Mouse (Mus musculus) MEL (cell line): ENCODE results near the gene 6030408B16Rik. TPM values are rescaled to one million over a fixed set of nuclear protein-coding genes. Genes with fewer than 3 reads are reported as not detected.
A peak's percentile ranks its signal among the peaks of the same experiment; 100 is the strongest.

ENCODE experiments used
- DNase-seq: peaks from one replicate; pipeline ENCODE4 v3.0.0; 2011; ENCODE audit warnings: low read depth, low spot score
- H3K27ac ChIP-seq: 2 replicates; pipeline ENCODE4 v1.5.1; 2012; ENCODE audit warnings: low read depth, mild to moderate bottlenecking, control low read depth, low read length, moderate library complexity; ENCODE audit not compliant: control insufficient read depth
- H3K27me3 ChIP-seq, 2 experiments: fragments of 150-350 bp in 1 of 2; sonication (generic) in 1 of 2; 2 replicates each; pipeline ENCODE4 v1.6.1; 2012; ENCODE audit warnings: low read length in 2 of 2, mild to moderate bottlenecking in 2 of 2, improper control_type of control experiment in 1 of 2, moderate library complexity in 1 of 2; ENCODE audit not compliant: insufficient read depth in 2 of 2, control insufficient read depth in 1 of 2
- H3K36me3 ChIP-seq, 2 experiments: 2 replicates each; pipeline ENCODE4 v1.6.1; 2012 to 2014; ENCODE audit warnings: low read length in 2 of 2, improper control_type of control experiment in 1 of 2, inconsistent platforms in 1 of 2, mild to moderate bottlenecking in 1 of 2; ENCODE audit not compliant: insufficient read depth in 2 of 2, control insufficient read depth in 1 of 2
- H3K4me1 ChIP-seq, 2 experiments: fragments of 150-350 bp in 1 of 2; sonication (generic) in 1 of 2; 2 replicates each; pipeline ENCODE4 v1.6.1; 2012; ENCODE audit warnings: low read length in 2 of 2, improper control_type of control experiment in 1 of 2, mild to moderate bottlenecking in 1 of 2; ENCODE audit not compliant: insufficient read depth in 2 of 2, control insufficient read depth in 1 of 2
- H3K4me3 ChIP-seq, 2 experiments: fragments of 150-350 bp in 1 of 2; sonication (generic) in 1 of 2; 2 replicates each; pipeline ENCODE4 v1.5.1; 2012; ENCODE audit warnings: low read depth in 2 of 2, low read length in 2 of 2, mild to moderate bottlenecking in 2 of 2, moderate library complexity in 2 of 2, control low read depth in 1 of 2, improper control_type of control experiment in 1 of 2; ENCODE audit not compliant: control insufficient read depth in 1 of 2, insufficient read depth in 1 of 2
- H3K79me2 ChIP-seq: 2 replicates; pipeline ENCODE4 v1.6.1; 2012; ENCODE audit warnings: mild to moderate bottlenecking, low read length, moderate library complexity; ENCODE audit not compliant: control insufficient read depth, poor library complexity, insufficient read depth
- H3K9ac ChIP-seq: 2 replicates; pipeline ENCODE4 v1.6.1; 2012; ENCODE audit warnings: low read depth, mild to moderate bottlenecking, control low read depth, low read length, moderate library complexity; ENCODE audit not compliant: control insufficient read depth, poor library complexity, severe bottlenecking
- H3K9me3 ChIP-seq: fragments of 150-350 bp; sonication (generic); replicated peaks from 2 replicates; pipeline ENCODE4 v1.6.1; 2012; ENCODE audit warnings: mild to moderate bottlenecking, low read length, improper control_type of control experiment, moderate library complexity; ENCODE audit not compliant: insufficient read depth
- BHLHE40 ChIP-seq: IDR thresholded peaks from 2 replicates; pipeline ENCODE4 v1.6.1; 2012; ENCODE audit warnings: low read depth, mild to moderate bottlenecking, inconsistent platforms, low read length, improper control_type of control experiment, borderline replicate concordance
- CHD2 ChIP-seq: IDR thresholded peaks from 2 replicates; pipeline ENCODE4 v1.6.1; 2011; ENCODE audit warnings: low read length, improper control_type of control experiment
- CTCF ChIP-seq, 3 experiments: IDR thresholded peaks in 2 of 3; conservative IDR thresholded peaks in 1 of 3; 2 replicates each; pipeline ENCODE4 v1.5.1; 2011 to 2012; ENCODE audit warnings: low read length in 3 of 3, low read depth in 2 of 3, mild to moderate bottlenecking in 2 of 3, improper control_type of control experiment in 1 of 3, inconsistent platforms in 1 of 3, mixed read lengths in 1 of 3, moderate library complexity in 1 of 3; ENCODE audit not compliant: control insufficient read depth in 1 of 3, insufficient read depth in 1 of 3, poor library complexity in 1 of 3, severe bottlenecking in 1 of 3
- ELF1 ChIP-seq: IDR thresholded peaks from 2 replicates; pipeline ENCODE4 v1.6.1; 2014; ENCODE audit warnings: low read depth, mild to moderate bottlenecking, inconsistent platforms, low read length, improper control_type of control experiment, moderate library complexity
- EP300 ChIP-seq, 2 experiments: IDR thresholded peaks; 2 replicates each; pipeline ENCODE4 v1.6.1; 2011; ENCODE audit warnings: improper control_type of control experiment in 2 of 2, low read length in 2 of 2, low read depth in 1 of 2, mild to moderate bottlenecking in 1 of 2
- GABPA ChIP-seq: IDR thresholded peaks from 2 replicates; pipeline ENCODE4 v1.6.1; 2012; ENCODE audit warnings: low read depth, mild to moderate bottlenecking, inconsistent platforms, low read length, improper control_type of control experiment, moderate library complexity
- KAT2A ChIP-seq: conservative IDR thresholded peaks from 2 replicates; pipeline ENCODE4 v1.6.1; 2012; ENCODE audit warnings: low read depth, low read length, improper control_type of control experiment, inconsistent platforms
- MAFK ChIP-seq: IDR thresholded peaks from 2 replicates; pipeline ENCODE4 v1.6.1; 2011; ENCODE audit warnings: low read depth, mild to moderate bottlenecking, low read length, improper control_type of control experiment, borderline replicate concordance
- MAX ChIP-seq: IDR thresholded peaks from 2 replicates; pipeline ENCODE4 v1.6.1; 2011; ENCODE audit warnings: low read length, improper control_type of control experiment
- MAZ ChIP-seq: IDR thresholded peaks from 2 replicates; pipeline ENCODE4 v1.6.1; 2012; ENCODE audit warnings: low read depth, mild to moderate bottlenecking, inconsistent platforms, low read length, improper control_type of control experiment
- MEF2A ChIP-seq: IDR thresholded peaks from 2 replicates; pipeline ENCODE4 v1.6.1; 2014; ENCODE audit warnings: low read depth, mild to moderate bottlenecking, inconsistent platforms, low read length, improper control_type of control experiment; ENCODE audit not compliant: poor library complexity, insufficient replicate concordance, severe bottlenecking; ENCODE audit errors: extremely low read depth
- MYB ChIP-seq: IDR thresholded peaks from 2 replicates; pipeline ENCODE4 v1.6.1; 2011; ENCODE audit warnings: mild to moderate bottlenecking, low read depth, low read length, improper control_type of control experiment
- POLR2AphosphoS2 ChIP-seq: IDR thresholded peaks from 2 replicates; pipeline ENCODE4 v1.6.1; 2011; ENCODE audit warnings: low read length, improper control_type of control experiment
- POLR2AphosphoS5 ChIP-seq: IDR thresholded peaks from 2 replicates; pipeline ENCODE4 v1.6.1; 2012; ENCODE audit warnings: low read depth, borderline replicate concordance, mild to moderate bottlenecking, inconsistent platforms, low read length, moderate library complexity, mixed read lengths
- RAD21 ChIP-seq: IDR thresholded peaks from 2 replicates; pipeline ENCODE4 v1.6.1; 2011; ENCODE audit warnings: mild to moderate bottlenecking, low read depth, low read length, improper control_type of control experiment
- RCOR1 ChIP-seq: IDR thresholded peaks from 2 replicates; pipeline ENCODE4 v1.6.1; 2012; ENCODE audit warnings: low read depth, mild to moderate bottlenecking, inconsistent platforms, low read length, improper control_type of control experiment
- SIN3A ChIP-seq: IDR thresholded peaks from 2 replicates; pipeline ENCODE4 v1.6.1; 2012; ENCODE audit warnings: low read length, improper control_type of control experiment, inconsistent platforms
- SMC3 ChIP-seq: IDR thresholded peaks from 2 replicates; pipeline ENCODE4 v1.6.1; 2011; ENCODE audit warnings: low read depth, low read length, improper control_type of control experiment
- TCF12 ChIP-seq: IDR thresholded peaks from 2 replicates; pipeline ENCODE4 v1.6.1; 2014; ENCODE audit warnings: low read depth, mild to moderate bottlenecking, inconsistent platforms, low read length, improper control_type of control experiment, moderate library complexity
- UBTF ChIP-seq: IDR thresholded peaks from 2 replicates; pipeline ENCODE4 v1.6.1; 2012; ENCODE audit warnings: low read depth, mild to moderate bottlenecking, inconsistent platforms, low read length, improper control_type of control experiment, moderate library complexity, borderline replicate concordance; ENCODE audit not compliant: insufficient read depth
- ZKSCAN1 ChIP-seq: IDR thresholded peaks from 2 replicates; pipeline ENCODE4 v1.6.1; 2012; ENCODE audit warnings: low read depth, mild to moderate bottlenecking, inconsistent platforms, low read length, improper control_type of control experiment, moderate library complexity
- ZNF384 ChIP-seq: IDR thresholded peaks from 2 replicates; pipeline ENCODE4 v1.6.1; 2012; ENCODE audit warnings: low read depth, mild to moderate bottlenecking, inconsistent platforms, low read length, improper control_type of control experiment
- polyA plus RNA-seq, 2 experiments: library from polyadenylated mRNA; stranded (reverse) in 1 of 2; unstranded in 1 of 2; fragments of >175 nt in 1 of 2; fragments of >200 nt in 1 of 2; gene quantifications; 2 replicates each; pipeline versions ENCODE4 v1.2.1 to v1.2.4; 2012; ENCODE audit warnings: low replicate concordance in 2 of 2, low read depth in 1 of 2; ENCODE audit not compliant: insufficient read length in 2 of 2, insufficient read depth in 1 of 2, missing spikeins in 1 of 2
- total RNA-seq: library from RNA; depleted of rRNA; stranded (reverse); fragments of 300-350 nt; gene quantifications from 2 replicates; pipeline ENCODE4 v1.2.3, GENCODE M21; 2012

The 6030408B16Rik gene
- total and polyA plus RNA-seq, 3 experiments = 0.12 to 0.18 TPM; not detected in 1

DNA sequence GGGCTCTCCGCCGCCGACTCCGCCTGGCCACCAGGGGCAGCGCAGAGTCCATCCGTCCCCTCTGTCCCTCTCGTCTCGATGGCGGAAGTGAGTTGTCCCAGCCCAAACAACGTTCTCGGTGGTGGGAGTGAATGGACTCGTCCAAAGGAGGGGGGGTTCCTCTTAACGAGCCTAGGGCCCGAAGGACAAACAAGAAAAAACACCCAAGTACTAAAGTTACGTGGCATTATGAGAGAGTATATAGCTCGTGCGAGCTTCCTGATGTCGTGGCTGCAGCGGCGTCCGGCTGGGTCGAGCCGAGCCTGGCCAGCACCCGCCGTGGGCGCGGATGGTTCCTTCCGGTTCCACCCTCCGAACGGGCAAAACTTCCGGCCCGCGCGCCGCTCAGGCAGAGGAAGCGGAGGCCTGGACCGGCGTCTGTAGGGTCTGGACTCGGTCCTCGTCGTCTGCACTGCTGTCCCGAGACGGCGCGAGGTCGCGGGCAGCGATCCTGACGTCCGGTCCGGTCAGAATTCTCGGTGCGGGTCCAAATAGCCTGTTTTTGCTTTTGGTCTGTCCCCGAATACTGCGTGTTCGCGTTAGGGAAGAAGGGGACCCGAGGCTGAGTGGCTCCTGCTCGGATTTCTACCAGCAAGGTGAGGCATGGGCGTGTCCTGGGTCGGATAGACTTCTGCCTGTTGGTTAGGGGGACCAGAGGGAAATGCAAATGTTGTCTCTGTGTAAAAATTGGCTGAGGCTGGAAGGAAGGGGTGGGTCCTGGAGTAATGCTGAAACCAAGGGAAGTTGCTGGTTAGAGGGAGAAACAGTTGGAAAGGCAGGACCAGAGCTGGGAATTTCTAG, 8.9 kb upstream of the 6030408B16Rik start, which contains the start of gene Atg101 (continued):
- peak; percentile 88 for TF ChIP-seq ELF1
- no peak for TF ChIP-seq POLR2AphosphoS5
- no peak for TF ChIP-seq CHD2
- TF ChIP-seq EP300 (IDR thresholded peaks at IDR 0.05; ENCODE audit: low read depth in 1 of 2, low read length in 2 of 2) = peak in 1 of 2 experiments; percentile 65; a peak in 2 of 4 replicates
- TF ChIP-seq ZKSCAN1 = no peak
- no peak for TF ChIP-seq MAFK
- peak; percentile 85 to 99 (median 99) for TF ChIP-seq CTCF (IDR thresholded peaks at IDR 0.05 in 2 of 3, conservative IDR thresholded peaks at IDR 0.05 in 1 of 3; ENCODE audit: control insufficient read depth in 1 of 3, insufficient read depth in 1 of 3, low read depth in 2 of 3, low read length in 3 of 3, poor library complexity in 1 of 3, severe bottlenecking in 1 of 3)
- TF ChIP-seq GABPA = peak; percentile 96; the same call in 1 of the 2 replicates
- TF ChIP-seq KAT2A = peak; percentile 90

DNA sequence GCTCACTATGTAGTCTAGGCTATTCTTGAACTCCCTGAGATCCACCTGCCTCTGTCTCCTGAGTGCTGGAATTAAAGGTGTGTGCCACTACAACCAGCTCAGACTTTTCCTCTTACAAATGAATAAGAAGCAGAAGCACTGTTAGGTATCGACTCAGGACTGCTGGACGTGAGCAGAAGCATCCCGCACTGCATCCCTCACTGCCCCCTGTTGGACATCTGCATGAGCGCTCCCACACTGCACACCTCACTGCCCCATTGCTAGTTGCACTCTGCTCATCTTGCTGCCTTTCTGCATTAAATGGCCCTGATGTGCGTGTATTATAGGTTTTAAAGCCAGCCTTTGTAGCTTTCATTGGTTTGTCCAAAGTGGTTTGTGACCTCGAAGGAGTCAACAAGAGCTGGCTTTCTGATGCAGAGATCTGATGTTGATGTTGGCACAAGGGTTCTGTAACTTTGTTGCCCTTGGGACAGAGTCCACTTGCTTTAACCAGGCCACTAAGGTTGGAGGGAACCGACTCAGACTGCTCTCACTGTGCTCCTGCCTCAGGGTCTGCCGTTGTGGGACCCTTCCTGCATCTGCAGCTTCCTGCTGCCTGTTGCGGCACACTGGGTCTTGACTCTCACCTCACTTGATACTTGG, 6.8 kb upstream of the 6030408B16Rik start:
- peak; percentile 41 for DNase-seq
- peaks cover 0 to 14% of the 10 kb centered on the region in 2 experiments for H3K36me3 ChIP-seq
- peaks cover 3 to 20% of the 10 kb centered on the region in 2 experiments; a peak in 3 of 4 replicates for H3K4me1 ChIP-seq
- H3K4me3 ChIP-seq = no peak overlapping the region
- H3K27ac ChIP-seq = no peak overlapping the region
- no peak overlapping the region for H3K9ac ChIP-seq
- H3K79me2 ChIP-seq = peaks cover 13% of the 10 kb centered on the region
- H3K27me3 ChIP-seq = no peaks in the 10 kb centered on the region
- H3K9me3 ChIP-seq = no peaks in the 10 kb centered on the region
- TF ChIP-seq EP300 (IDR thresholded peaks at IDR 0.05; ENCODE audit: low read depth in 1 of 2, low read length in 2 of 2) = no peak
- no peak for TF ChIP-seq UBTF
- no peak for TF ChIP-seq MAZ
- no peak for TF ChIP-seq BHLHE40
- no peak for TF ChIP-seq TCF12
- TF ChIP-seq MYB = no peak
- TF ChIP-seq RCOR1 = no peak
- TF ChIP-seq POLR2AphosphoS2 = no peak
- TF ChIP-seq SMC3 = peak; percentile 55
- TF ChIP-seq MEF2A = no peak
- TF ChIP-seq RAD21 = peak; percentile 24
- no peak for TF ChIP-seq POLR2AphosphoS5
- TF ChIP-seq ELF1 = no peak
- TF ChIP-seq KAT2A = no peak
- TF ChIP-seq SIN3A = no peak
- no peak for TF ChIP-seq CHD2
- no peak for TF ChIP-seq ZNF384
- no peak for TF ChIP-seq MAX
- TF ChIP-seq CTCF (IDR thresholded peaks at IDR 0.05 in 2 of 3, conservative IDR thresholded peaks at IDR 0.05 in 1 of 3; ENCODE audit: control insufficient read depth in 1 of 3, insufficient read depth in 1 of 3, low read depth in 2 of 3, low read length in 3 of 3, poor library complexity in 1 of 3, severe bottlenecking in 1 of 3) = peak; percentile 57 to 63 (median 63)
